Mouse (Mus musculus) kidney, embryonic 14.5 days (tissue): ENCODE results near the gene Prdm16. TPM values are rescaled to one million over a fixed set of nuclear protein-coding genes. Genes with fewer than 3 reads are reported as not detected.
A peak's percentile ranks its signal among the peaks of the same experiment; 100 is the strongest.

Experiments used
- ATAC-seq: fragments of 200-750 bp; cut with Nextera tagmentation; 2 replicates; pipeline ENCODE4 v1.8.0; 2017; ENCODE audit warnings: moderate number of reproducible peaks, mild to moderate bottlenecking, moderate TSS enrichment, moderate library complexity; ENCODE audit not compliant: low FRiP score, low TSS enrichment
- H3K27ac ChIP-seq: fragments of 300-500 bp; sonication (generic); 2 replicates; pipeline ENCODE4 v1.5.1; 2014; ENCODE audit warnings: low read depth, mild to moderate bottlenecking, low read length, moderate library complexity, mixed read lengths
- H3K27me3 ChIP-seq: fragments of 300-500 bp; sonication (generic); 2 replicates; pipeline ENCODE4 v1.6.1; 2014; ENCODE audit warnings: mild to moderate bottlenecking, low read length; ENCODE audit not compliant: control insufficient read depth, insufficient read depth
- H3K36me3 ChIP-seq: fragments of 300-500 bp; sonication (generic); 2 replicates; pipeline ENCODE4 v1.6.1; 2014; ENCODE audit warnings: low read length, mixed read lengths; ENCODE audit not compliant: control insufficient read depth, insufficient read depth
- H3K4me1 ChIP-seq: fragments of 300-500 bp; sonication (generic); 2 replicates; pipeline ENCODE4 v1.6.1; 2014; ENCODE audit warnings: low read length, mixed read lengths; ENCODE audit not compliant: control insufficient read depth, insufficient read depth
- H3K4me2 ChIP-seq: fragments of 300-500 bp; sonication (generic); replicated peaks from 2 replicates; pipeline ENCODE4 v1.6.1; 2014; ENCODE audit warnings: low read depth, mild to moderate bottlenecking, low read length
- H3K4me3 ChIP-seq: fragments of 300-500 bp; sonication (generic); 2 replicates; pipeline ENCODE4 v1.5.1; 2014; ENCODE audit warnings: mild to moderate bottlenecking, low read length
- H3K9ac ChIP-seq: fragments of 300-500 bp; sonication (generic); 2 replicates; pipeline ENCODE4 v1.6.1; 2014; ENCODE audit warnings: low read depth, mild to moderate bottlenecking, low read length, moderate library complexity
- H3K9me3 ChIP-seq: fragments of 300-500 bp; sonication (generic); 2 replicates; pipeline ENCODE4 v1.6.1; 2016; ENCODE audit warnings: low read length; ENCODE audit not compliant: control insufficient read depth
- WGBS: fragments of 180-500 bp; shearing (Covaris S2); extraction: QIAGEN DNeasy Blood & Tissue Kit; methylation state at CpG from one replicate; pipeline ENCODE4 v1.1.7; 2014; 5-methylcytosine and 5-hydroxymethylcytosine counted together
- polyA plus RNA-seq: library from polyadenylated mRNA; unstranded; fragments of >200 nt; fragmentation: Nextera tagmentation; extraction: Ambion mirVana; gene quantifications from 2 replicates; pipeline ENCODE4 v1.2.1, GENCODE M21; 2014

Prdm16 gene
- polyA plus RNA-seq, 1 experiment from 2014 or later: 25.4 TPM

DNA sequence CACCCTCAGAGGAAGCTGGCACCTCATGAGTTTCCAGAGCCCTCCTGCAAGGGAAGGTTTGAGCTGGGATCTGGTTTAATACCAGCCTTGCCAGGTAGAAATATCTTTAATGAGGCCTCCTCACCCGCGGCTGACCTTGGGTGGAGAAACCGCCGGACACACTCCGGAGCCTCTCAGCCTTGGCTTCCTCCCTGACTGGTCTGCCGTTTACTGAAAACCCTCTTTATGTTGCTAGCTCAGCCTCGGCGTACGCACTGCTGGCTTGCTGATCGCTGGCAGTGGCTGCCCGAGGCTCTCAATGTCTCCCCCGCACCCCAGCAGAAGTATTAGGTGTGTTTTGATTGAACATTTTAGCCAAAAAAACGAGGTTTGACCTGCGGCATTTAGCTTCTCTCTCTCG, 156.5 kb downstream of the Prdm16 start:
- WGBS: 35% methylated on average over 15 of the region's 15 CpGs
- H3K27ac ChIP-seq: peak overlapping the region; percentile 39; the same call in 1 of the 2 replicates
- no peak overlapping the region for H3K4me3 ChIP-seq
- 0 out of 2 replicates have a peak, but pooled peaks have one; percentile 34 for ATAC-seq
- peaks cover 27% of the 10 kb centered on the region for H3K4me1 ChIP-seq
- H3K36me3 ChIP-seq: no peaks in the 10 kb centered on the region
- peaks cover 41% of the 10 kb centered on the region for H3K27me3 ChIP-seq
- no peaks in the 10 kb centered on the region for H3K9me3 ChIP-seq
- H3K4me2 ChIP-seq: no peak overlapping the region
- H3K9ac ChIP-seq: no peak overlapping the region

DNA sequence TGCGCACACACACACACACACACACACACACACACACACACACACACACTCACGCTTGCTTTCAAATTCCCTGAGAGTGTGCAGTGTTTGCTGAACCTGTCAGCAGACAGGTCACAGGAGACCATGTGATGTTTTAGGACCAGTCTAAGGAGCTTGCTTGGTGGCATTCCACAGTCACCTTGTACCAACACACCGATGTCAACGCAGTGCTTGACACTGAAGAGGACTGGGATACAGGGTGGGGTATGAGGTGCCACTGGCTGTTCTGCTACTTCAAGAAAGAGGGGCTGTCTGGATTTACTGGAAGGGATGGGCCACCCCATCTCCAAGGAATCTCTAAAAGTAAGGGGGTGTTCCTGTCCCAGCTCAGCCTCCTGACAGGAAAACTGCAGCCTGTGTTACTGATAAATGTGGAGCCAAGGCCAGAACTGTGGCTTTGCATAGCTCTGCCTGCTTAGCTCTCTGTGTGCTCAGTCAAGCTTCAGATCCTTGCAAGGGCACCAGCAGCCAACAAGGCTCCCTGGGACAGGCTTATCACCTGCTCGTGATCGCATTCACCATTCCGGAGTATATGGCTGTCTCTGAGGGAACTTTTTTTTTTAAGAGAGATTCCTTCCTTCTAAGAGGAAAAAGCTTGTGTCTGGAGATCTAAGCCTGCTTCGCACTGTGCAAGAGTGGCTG, 157.6 kb downstream of the Prdm16 start:
- WGBS: 75% methylated on average over 8 of the region's 8 CpGs
- no peak overlapping the region for H3K4me2 ChIP-seq
- H3K36me3 ChIP-seq: no peaks in the 10 kb centered on the region
- no peaks in the 10 kb centered on the region for H3K9me3 ChIP-seq
- 0 out of 2 replicates have a peak, but pooled peaks have one; percentile 30 for ATAC-seq
- H3K4me3 ChIP-seq: no peak overlapping the region
- H3K9ac ChIP-seq: no peak overlapping the region
- peaks cover 40% of the 10 kb centered on the region for H3K27me3 ChIP-seq
- H3K27ac ChIP-seq: peak overlapping the region; percentile 39; the same call in 1 of the 2 replicates
- peaks cover 29% of the 10 kb centered on the region for H3K4me1 ChIP-seq

GRCm38 (mm10) chr4:154473571-154474307, 162.9 kb downstream of the Prdm16 start:
- 0 out of 2 replicates have a peak, but pooled peaks have one; percentile 46 for ATAC-seq
- no peak overlapping the region for H3K4me3 ChIP-seq
- no peak overlapping the region for H3K27ac ChIP-seq
- H3K4me1 ChIP-seq: peaks cover 29% of the 10 kb centered on the region
- H3K9me3 ChIP-seq: no peaks in the 10 kb centered on the region
- 10% methylated on average over 25 of the region's 25 CpGs for WGBS
- H3K27me3 ChIP-seq: peaks cover 41% of the 10 kb centered on the region
- H3K9ac ChIP-seq: no peak overlapping the region
- H3K36me3 ChIP-seq: no peaks in the 10 kb centered on the region
- H3K4me2 ChIP-seq: no peak overlapping the region

GRCm38 (mm10) chr4:154472569-154472968, 164.1 kb downstream of the Prdm16 start:
- peak; percentile 26; the same call in 1 of the 2 replicates for ATAC-seq
- 11% methylated on average over 8 of the region's 8 CpGs for WGBS
- H3K4me3 ChIP-seq: no peak overlapping the region
- H3K36me3 ChIP-seq: no peaks in the 10 kb centered on the region
- no peak overlapping the region for H3K9ac ChIP-seq
- peaks cover 29% of the 10 kb centered on the region for H3K4me1 ChIP-seq
- H3K27me3 ChIP-seq: peaks cover 52% of the 10 kb centered on the region
- H3K9me3 ChIP-seq: no peaks in the 10 kb centered on the region
- H3K4me2 ChIP-seq: no peak overlapping the region
- H3K27ac ChIP-seq: no peak overlapping the region

DNA sequence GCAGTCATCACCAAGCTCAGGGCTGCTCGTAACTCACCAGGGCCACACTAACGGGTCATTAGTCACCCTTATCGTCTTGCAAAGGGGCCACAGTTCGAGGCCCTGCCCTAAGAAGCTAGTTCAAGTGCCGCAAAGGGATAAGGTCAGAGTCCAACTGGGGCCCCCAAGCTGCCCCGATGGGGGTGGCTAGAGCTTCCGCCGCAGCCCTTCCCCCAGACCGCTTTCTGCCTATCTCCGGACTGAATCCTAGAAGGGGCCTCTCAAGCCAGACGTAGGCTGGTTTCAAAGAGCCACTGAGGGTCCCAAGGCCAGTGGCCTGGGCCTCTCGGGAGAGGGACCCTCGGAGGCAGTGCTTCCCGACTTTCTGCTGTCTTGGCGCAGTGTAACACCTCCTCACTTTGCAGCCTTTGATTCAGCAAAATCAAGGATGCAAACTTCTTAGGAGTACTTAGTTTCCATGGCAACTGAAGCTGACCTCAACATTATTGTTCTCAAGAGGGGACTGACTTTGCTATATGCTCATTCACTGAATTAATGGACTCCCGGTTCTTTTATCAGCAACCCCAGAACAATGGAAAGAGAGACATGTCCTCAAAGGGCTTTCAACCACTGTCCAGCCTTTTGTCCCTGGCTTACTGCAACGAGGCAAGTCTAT, 165.1 kb downstream of the Prdm16 start:
- Histone ChIP-seq H3K4me3 (no peak overlapping the region), H3K4me1 (peaks cover 29% of the 10 kb centered on the region), H3K4me2 (no peak overlapping the region), H3K36me3 (no peaks in the 10 kb centered on the region), H3K9ac (no peak overlapping the region), H3K27ac (no peak overlapping the region), H3K9me3 (no peaks in the 10 kb centered on the region), H3K27me3 (peaks cover 50% of the 10 kb centered on the region)
- 0 out of 2 replicates have a peak, but pooled peaks have one; percentile 10 for ATAC-seq
- 5% methylated on average over 17 of the region's 17 CpGs for WGBS

DNA sequence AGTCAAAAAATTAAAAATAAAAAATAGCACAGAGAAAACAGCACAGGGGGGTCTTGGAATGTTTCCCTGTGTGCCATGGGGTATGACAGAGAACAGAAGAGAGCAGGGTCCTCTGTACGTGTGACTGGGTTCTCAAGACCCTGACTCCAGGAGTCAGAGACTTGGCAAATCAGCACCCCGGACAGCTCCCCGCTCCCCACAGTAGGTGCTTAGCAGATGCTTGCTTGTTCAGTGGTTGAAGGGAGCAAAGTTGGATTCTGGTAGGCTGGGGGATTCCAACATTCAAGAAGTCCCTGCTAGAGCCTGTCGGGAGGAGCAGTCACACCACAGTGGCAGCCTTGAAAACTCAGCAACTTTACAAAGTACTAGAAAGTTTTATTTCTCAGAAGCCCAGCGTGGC, 170.4 kb downstream of the Prdm16 start:
- Histone ChIP-seq H3K9me3 (no peaks in the 10 kb centered on the region), H3K27me3 (peaks cover 45% of the 10 kb centered on the region), H3K4me1 (peaks cover under 1% of the 10 kb centered on the region), H3K4me3 (no peak overlapping the region), H3K27ac (no peak overlapping the region), H3K9ac (no peak overlapping the region), H3K36me3 (no peaks in the 10 kb centered on the region), H3K4me2 (no peak overlapping the region)
- WGBS: 32% methylated on average over 5 of the region's 5 CpGs
- no peak for ATAC-seq

DNA sequence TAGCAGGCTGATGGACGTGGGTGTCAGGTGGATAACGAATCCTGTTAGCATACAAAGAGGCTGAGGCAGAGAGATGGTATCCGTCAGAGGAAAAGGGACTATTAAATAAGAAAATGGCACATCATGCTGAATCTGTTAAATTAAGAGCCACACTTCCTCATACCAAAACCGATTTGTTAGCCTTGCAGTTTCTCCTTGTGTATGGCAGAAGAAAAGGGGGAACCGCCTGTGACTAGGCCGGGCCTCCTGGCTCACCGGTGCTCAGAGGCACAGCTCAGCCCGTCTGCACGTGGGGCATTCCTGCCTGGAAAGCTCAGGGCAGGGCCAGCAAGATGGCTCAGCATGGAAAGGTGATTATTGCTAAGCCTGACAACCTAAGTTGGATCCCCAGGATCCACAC, 171.6 kb downstream of the Prdm16 start:
- Histone ChIP-seq H3K4me1 (no peaks in the 10 kb centered on the region), H3K4me2 (no peak overlapping the region), H3K9ac (no peak overlapping the region), H3K4me3 (no peak overlapping the region), H3K27me3 (peaks cover 53% of the 10 kb centered on the region), H3K9me3 (no peaks in the 10 kb centered on the region), H3K36me3 (no peaks in the 10 kb centered on the region), H3K27ac (no peak overlapping the region)
- ATAC-seq: no peak
- WGBS: 72% methylated on average over 9 of the region's 9 CpGs

DNA sequence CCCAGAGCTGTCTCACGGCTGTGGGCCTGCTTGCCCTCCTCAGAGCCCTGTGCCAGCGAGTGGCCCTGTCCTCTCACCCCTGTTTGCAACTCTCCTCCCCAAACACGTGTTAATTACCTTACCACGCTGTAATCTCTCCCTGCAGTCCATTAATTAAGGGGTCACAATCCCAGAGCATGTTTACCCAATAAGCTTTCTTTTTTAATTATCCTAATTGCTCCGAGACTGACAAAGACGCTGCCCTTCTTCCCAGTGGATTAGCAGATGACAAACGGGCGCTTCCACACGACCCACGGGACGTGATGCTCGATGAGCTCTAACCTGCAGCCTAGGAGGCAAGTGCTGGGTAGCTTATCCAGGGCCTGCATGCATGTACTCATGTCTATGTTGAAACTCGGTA, 176.7 kb downstream of the Prdm16 start:
- 58% methylated on average over 13 of the region's 13 CpGs for WGBS

More for the DNA sequence above, 176.7 kb downstream of the Prdm16 start:
- H3K9me3 ChIP-seq: no peaks in the 10 kb centered on the region
- H3K4me1 ChIP-seq: 0 out of 2 replicates have a peak, but pooled peaks cover 3% of the 10 kb centered on the region
- no peak overlapping the region for H3K4me2 ChIP-seq
- no peaks in the 10 kb centered on the region for H3K36me3 ChIP-seq
- H3K9ac ChIP-seq: no peak overlapping the region
- H3K27me3 ChIP-seq: peaks cover 45% of the 10 kb centered on the region
- ATAC-seq: no peak
- no peak overlapping the region for H3K27ac ChIP-seq
- H3K4me3 ChIP-seq: no peak overlapping the region
